Mouse (Mus musculus): ENCODE results near the gene Sri. TPM values are rescaled to one million over a fixed set of nuclear protein-coding genes. Genes with fewer than 3 reads are reported as not detected.

The Sri gene
- polyA plus RNA-seq, 1 experiment from 2014 or later = 293 TPM

DNA sequence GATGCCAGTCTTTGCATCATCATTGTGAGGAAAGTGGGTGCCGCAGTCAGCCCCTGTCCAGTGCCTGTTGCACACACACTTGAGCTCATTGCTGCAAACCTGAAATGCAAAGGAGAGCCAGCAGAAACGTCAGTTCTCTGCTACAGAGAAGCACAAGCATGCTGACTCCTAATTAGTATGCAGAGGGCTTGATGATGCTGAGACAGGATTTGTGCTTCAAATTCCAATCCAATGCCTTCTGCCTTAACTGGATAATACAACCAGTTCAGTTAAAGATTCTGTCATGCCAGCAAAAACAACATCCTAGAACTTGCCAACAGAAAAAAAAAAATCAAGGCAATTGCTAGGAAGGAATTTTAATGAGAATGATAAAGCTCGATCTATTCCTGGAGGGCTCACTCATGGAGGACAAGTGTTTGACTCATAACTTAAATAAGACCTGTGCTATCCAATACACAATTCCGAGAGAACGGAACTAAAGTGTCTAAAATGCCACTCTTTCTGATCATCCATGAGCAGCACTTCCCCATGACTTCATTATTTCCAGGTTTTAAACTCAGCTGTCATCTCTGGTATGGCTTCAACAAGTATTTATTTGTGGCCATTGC, 70.8 kb downstream of the Sri start:
- Histone ChIP-seq H3K27ac (no peak overlapping the region), H3K4me3 (no peak overlapping the region), H3K27me3 (no peaks in the 10 kb centered on the region), H3K9me3 (no peaks in the 10 kb centered on the region), H3K4me1 (no peaks in the 10 kb centered on the region), H3K9ac (no peak overlapping the region), H3K36me3 (no peaks in the 10 kb centered on the region), H3K4me2 (no peak overlapping the region)
- 67% methylated on average over 5 of the region's 5 CpGs for WGBS
- no peak for ATAC-seq (ENCODE audit: borderline replicate concordance, extremely low read depth, low FRiP score, low TSS enrichment)

Other genes starting within 250 kb of the Sri start
- 1.9 and 2.7 TPM in 2 replicates for gene Steap4, start 85.6 kb upstream of the Sri start, polyA plus RNA-seq (2015; fragmentation: Nextera tagmentation; extraction: Ambion mirVana)